Mouse (Mus musculus) retina, postnatal 1 day (tissue): ENCODE results near the gene Rrp12.
"Not testable (repeated sequence)": the region's sequence is repeated elsewhere in the genome, so short reads cannot be mapped to it uniquely, and the experiment has no call there.

Experiments used
- DNase-seq: peaks from one replicate; pipeline ENCODE4 v3.0.0-alpha.2; 2012

Rrp12 gene

DNA sequence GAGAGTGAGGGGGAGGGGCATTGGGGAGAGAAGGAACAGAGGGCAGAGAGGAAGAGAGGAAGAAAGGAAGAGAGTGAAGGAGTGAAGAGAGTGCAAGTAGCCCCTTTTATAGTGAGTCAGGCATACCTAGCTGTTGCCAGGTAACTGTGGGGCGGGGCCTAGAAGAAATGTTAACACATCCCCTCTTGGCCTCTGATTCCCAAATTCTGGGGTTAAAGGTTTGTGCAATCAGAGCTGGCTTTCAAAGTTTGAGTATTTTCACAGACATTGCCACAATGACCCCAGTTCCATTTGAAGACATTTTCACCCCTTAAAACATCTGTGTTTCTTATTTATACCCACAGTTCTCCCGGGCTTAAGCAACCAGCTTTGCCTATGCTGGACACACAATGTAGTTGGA is 9.3 kb upstream of the Rrp12 start:
- no peak for DNase-seq

DNA sequence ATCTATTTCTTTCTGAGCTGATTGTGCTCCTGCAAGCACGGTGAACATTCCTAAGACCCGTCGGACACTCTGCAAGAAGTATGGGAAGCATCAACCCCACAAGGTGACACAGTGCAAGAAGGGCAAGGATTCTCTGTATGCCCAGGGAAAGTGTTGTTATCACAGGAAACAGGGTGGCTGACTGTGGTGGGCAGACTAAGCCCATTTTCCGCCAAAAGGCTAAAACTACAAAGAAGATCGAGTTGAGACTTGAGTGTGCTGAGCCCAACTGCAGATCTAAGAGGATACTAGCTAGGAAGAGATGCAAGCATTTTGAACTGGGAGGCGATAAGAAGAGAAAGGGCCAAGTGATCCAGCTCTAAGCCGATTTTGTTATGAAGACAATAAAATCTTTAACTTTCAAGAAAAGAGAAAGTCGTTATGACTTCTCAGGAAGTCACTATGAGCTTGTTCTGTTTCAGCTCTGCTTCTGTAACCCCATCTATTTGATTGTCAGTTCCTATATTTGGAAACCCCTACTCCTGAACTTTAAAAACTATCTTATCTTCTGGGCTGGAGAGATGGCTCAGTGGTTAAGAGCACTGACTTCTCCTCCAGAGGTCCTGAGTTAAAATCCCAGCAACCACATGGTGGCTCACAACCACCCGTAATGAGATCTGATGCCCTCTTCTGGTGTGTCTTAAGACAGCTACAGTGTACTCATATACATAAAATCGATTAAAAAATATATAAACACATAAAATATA is 7.0 kb upstream of the Rrp12 start:
- DNase-seq, result no peak

DNA sequence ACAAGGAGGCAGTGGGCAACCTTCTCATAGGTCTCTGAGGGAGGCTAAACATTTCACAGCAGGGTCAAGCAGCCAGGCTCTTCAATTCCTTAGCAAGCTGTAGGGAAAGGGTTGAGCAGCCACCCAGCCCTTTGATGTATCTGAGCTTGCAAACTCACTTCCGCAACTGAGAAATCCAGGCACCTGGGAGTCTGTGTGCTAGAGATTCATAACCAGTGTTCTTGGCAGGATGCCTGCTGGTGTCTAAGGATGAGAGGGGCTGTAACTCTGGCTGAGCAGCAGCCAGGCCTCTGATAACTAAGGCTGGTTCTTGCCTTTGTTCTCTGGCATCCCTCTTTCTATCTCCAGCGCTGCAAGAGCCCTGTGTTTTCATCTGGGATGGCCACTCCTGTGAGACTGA is 5.7 kb upstream of the Rrp12 start:
- DNase-seq, result no peak

DNA sequence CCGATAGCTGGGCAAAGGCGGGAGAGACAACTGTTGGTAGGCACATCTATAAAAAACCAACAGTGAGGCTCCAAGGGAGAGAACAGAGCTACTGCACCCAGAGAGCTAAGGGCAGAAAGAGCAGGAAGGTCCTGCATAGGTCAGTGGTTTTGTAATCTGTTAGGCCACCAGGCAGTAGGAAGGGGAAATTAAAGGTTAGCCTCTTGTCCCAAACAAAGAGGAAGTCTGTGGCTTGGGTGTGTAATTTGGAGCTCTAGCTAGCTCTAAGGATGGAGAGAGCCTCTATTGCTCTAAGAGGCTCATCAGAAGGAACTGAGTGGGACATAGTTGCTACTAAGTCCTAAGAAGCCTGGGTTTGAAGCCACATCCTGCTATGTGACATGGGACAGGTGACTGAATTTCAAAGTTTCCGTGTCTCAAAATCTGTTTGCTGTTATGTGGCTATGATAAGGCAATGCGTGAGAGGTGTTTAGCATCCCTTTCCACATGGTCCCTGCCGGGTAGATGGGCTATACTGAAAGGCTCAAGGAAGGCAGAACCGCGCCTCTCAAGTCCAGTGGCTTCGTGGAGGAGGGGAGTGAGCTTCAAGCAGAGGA is 4.6 kb upstream of the Rrp12 start:
- DNase-seq, result no peak

DNA sequence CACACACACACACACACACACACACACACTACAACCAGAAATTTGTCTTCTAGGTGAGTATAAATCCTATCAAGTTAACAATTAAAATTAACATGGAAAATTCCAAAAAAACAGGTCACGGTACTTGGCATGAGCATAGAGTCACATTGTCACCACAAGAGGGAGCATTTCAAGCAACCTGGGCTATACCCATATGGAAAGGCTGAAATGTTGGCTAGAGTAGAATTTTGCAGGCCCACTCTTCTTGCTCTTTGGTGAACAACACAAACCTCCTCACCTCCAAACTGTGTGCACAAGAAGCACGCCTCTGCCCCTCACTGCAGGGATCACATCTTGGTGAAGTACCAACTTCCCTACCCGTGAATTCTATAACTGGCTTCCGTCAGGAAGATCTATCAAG is 2.9 kb upstream of the Rrp12 start:
- DNase-seq, result peak; percentile 77

DNA sequence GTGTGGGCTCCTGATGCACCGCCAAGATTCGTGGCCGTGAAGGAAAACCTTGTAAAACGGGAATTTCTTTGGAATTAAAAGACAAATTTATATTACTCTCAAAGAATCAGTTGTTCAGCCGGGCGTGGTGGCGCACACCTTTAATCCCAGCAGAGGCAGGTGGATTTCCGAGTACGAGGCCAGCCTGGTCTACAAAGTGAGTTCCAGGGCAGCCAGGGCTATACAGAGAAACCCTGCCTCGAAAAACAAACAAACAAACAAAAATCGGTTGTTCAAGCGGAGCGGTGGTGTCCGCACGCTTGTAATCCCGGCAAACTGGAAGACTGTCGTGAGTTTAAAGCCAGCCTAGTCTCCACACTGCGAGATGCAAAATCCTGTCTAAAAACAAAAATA is 342 bp upstream of the Rrp12 start:
- DNase-seq, result no peak

DNA sequence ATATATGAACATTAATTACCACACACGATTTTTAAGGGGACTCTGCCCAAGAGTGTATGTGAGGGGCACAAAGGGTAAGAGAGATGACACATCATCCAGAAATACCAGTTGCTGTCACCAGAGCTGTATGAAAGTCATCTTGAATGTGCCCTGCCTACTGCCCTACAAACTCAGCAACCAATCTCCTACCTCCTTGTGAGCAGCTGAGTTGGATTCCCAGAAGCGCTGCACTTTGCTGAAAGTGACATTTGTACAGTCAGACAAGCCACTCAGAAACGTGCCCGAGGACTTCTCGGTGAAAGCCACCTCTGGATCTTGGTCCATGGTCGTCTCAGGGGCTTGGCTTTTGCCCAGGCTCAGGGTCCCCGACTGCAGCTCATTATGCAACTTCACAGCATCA is 1.0 kb downstream of the Rrp12 start:
- DNase-seq, result no peak

DNA sequence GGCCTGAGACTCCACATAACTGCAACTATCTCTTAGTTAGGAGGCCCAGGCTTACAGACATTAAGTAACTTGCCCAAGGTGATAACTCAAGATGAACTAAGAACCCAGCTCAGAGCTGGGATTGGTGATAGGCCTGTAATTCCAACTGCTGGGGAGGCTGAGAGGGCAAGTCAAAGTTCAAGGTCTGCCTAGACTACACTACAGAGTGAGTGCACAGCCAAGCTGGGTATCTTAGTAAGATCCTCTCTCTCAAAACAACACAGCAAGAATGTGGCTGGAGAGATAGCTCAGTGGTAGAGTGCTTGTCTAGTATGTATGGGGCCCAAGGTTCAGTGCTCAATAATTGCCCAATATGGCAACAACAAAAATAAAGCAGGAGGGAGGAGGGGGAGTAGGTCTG is 7.8 kb downstream of the Rrp12 start:
- no peak for DNase-seq

DNA sequence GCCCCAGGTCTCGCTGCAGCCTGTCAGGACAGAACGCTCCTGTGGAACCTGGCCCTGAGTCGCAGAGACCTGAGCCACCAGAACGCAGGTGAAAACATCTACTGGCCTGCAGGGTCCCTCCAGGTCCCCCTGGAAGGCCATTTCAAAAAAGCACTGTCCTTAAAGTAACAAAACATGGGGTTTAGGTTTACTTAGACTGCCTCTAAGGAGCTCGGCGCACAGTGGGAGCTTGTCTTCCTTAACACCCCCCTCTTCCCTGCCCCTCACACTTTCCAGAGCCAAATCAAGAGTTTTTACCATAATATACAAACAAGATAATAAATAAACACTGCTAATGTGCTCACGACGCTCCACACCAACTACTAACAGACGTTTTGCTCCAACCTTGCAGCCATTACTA is 12.1 kb downstream of the Rrp12 start:
- DNase-seq, result no peak

DNA sequence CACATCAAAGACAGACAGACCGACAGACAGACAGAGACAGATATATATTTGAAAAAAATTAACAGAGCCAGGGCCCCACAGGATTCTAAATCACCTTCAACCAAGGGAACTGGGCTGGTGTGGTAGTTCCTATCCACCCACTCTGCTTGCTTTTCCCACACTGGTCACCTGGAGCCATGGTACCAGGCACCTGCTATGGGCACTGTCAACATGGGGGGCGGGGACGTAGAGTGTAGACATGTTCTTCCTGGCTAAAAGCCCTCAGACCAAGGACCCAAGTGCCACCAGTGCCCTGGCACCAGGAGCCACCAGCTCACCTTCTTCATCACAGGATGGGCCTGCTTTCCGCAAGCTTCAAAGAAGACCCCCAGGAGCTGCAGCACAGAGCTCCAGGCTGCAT is 14.1 kb downstream of the Rrp12 start:
- DNase-seq, result no peak

DNA sequence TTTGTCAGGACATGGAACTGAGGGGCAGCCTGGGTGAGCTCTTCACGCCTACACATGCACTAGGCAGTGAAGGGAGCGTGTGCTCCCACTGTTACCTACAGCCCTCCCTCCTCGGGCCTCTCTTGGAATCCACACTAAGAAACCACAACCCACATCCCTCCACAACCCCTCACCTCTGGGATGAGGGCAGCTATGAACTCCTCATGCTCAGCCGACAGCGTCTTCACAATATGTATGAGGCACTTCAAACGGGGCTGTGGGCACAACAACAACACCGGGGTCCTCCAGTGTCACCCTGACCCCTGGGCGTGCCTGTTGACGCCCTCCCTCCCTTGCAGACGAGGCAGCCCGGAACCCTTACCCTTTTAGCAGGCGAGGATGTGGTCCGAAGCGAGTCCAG is 21.6 kb downstream of the Rrp12 start:
- DNase-seq, result no peak

DNA sequence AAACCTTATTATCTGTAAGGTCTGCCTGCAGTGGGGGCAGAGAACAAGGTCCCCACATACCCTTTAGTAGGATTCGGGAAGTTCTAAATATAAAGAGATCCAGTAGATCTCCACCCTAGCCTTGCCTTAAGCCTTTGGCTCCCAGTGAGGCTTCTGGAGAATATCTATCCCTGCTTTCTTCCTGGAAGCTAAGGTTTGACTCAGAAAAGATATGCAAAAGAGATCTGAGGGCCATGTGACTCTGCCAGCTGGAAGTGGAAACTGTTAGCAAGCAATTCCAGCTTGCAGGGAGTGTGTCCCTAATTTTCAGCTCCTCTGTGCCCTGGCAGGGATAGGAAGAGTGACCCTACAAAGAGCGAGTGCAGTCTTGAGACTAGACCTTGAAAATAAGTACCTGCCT is 23.7 kb downstream of the Rrp12 start:
- no peak for DNase-seq

DNA sequence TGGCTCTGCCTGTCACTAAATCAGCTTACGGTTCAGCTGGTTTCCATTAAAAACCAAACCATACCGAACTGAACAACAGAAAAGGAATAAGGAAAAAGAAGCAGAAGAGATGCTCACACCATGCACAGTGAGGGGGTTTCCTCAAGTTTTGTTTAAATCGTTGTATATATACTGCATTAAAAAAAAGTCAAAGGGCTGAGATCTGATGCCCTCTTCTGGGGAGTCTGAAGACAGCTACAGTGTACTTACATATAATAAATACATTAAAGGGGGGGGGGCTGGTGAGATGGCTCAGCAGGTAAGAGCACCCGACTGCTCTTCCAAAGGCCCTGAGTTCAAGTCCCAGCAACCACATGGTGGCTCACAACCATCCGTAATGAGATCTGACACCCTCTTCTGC is 26.0 kb downstream of the Rrp12 start:
- DNase-seq, result not testable (repeated sequence)

DNA sequence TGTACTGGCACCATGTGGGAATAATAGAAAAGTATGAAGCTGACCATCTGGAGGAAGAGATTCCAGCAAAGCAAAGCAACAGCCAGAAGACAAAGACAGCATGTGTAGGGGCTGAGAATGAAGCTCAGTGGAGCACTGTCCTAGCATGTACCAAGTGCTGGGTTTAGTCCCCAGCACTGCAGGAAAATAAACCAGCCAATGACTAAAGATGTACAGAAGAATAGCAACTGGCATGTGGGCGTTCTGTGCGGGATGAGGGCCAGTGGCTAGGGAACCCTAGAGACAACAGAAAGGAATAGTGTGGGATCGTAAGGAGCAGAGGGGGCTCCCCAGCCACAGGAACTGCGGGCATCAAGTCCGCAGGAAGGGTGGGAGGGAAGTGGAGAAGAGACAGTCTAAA is 26.7 kb downstream of the Rrp12 start:
- no peak for DNase-seq

DNA sequence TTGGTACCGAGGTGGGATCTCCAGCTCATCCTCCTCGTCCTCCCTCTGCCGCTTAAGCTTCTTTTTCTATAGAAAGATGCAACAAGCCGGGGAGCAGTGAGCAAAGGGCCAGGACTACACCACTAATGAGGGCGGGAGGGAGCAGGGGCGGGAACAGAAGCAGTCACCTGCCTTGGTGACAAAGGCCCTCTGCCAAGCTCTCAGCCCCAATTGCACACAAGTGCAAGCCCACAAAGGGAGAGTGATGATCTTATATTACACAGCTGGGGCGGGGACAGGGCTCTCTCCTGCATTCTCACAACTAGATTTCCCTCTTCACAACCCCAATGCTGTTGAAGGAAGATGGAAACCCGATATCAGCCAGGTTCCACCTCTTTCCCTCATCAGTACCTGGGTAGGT is 29.3 kb downstream of the Rrp12 start:
- DNase-seq, result no peak

DNA sequence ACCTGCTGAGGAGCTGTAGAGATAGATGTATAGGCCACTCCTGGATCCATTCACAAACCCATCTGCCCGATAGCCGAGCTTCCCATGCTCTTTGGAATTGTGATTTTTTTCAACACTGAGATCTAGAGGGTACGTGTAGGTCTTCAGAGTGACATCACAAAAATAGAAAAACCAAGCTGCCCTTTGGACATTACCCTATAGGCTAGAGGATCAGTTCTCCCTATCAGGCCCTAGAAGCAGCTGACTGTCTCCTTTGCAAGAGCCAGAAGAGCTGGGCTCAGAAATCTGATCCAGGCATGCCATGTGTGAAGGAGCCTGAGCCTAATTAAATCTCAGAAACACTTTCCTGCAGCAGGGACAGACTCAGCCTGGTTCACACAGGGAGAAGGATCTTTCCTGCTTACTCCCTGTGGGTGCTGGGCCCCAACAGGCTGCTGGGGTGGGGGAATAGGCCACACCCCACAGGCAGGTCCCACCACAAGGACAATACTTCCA is 38.1 kb downstream of the Rrp12 start:
- DNase-seq, result no peak

DNA sequence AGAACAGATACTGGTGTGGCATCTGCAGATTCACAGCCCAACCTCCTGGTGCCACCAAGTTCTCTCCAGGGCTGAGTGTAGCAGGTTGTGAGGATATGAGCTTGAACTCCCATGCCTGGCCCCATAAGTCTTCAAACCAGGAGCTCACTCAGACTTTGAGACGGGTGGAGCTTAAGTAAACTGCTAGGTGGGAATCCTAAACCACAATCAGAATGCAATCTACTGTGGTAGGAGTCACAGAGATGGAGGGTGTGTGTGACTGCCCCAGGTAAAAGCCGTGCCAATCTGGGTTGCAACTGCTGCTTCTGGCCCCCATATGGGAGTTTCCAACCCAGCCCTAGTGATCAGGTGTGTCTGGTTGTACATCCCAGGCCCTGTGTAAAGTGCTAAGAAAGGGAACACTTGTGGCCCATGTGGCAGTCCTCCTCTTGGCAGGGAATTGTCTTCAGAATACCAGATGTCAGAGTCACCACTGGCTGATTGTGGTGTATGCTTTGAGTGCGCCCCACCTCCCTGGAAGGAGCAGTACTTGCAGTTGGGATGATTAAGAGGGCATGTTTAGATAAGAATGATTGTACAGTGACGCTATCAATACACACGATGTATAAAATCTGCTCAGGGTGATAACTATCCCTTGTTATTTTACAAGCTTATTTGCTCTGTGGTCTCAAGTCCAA is 38.7 kb downstream of the Rrp12 start:
- DNase-seq, result no peak

DNA sequence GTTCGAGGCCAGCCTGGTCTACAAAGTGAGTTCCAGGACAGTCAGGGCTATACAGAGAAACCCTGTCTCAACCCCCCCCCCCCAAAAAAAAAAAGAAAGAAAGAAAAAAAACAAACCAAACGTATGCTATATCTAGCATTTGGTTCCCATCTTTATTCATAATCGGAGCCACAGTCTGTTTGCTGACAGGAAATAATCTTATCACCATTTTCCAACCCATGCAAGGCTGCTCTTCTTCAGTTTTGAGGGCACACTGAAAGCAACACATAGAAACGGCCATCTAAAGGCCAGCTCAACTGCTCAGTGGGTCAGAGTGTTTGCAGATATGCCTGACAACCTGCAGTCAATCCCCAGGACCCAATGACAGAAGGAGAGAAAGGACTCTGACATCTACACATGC is 43.5 kb downstream of the Rrp12 start:
- no peak for DNase-seq

DNA sequence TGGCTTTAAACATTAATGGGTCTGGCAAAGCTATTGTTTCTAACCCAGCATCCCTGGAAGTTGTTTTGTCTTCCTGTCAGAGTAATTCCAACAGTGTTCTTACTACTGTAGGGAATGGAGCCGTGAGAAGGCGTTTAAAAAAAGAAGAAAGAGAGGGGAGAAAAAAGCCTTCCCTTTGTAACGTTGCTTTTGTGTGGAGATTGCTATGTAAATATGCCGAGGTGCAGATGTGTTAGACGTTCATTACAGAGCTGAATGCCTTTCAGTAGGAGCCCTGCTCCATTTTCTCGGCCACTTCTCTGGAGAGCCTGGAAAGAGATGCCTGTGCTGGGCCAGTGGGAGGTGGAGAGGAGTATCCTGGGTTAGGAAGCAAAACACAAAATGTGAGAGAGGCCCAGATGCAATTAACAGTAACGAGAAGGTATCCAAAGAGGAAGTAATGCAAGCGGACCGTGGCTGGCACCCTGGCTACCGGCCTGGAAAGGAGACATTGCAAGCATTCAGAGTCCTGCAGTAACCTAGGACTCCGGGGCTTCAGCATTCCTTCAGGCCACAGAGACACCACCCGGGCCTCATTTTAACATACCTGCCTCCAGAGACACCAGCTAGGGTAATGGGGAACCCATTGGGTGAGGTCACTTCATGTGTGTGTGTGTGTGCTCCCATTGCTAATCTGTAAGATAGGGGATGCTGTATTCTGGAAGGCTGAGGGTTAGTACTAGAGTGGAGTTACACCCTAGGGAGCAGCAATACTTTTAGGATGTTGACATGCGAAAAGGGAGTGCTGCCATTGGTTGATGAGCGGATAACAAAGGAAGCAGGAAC is 45.0 kb downstream of the Rrp12 start:
- DNase-seq, result peak; percentile 90

DNA sequence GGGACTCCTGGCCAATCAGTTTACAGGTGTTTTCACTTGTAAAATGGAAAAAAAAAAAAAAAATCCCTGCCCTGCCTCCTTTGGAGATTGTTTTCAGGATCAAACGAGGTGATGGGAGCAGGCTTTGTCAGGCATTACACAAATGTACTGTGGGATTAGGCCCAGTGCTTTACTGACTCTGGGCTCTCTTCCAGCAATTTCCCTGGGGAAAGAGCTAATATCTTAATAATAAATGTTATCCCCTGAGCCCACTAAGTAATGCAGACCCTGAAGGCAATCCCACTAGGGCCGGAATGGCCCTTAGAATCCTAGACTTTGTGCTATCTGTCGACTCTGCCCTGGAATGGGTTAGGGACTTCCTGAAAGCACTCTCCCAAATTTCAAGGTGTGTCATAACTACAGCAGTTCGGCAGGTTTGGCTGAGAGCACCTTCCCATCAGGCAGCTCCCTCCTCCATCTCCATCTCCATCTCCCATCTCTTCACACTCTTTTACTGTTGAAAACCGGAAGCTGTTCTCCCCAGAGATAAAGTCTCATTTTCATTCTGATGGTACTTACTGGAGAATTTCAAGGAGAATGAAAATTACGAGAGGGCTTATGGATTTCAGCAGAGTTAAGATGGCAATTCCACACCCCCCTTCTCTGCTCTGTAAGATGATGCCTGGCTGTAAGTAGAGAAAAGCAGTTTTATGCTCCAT is 45.8 kb downstream of the Rrp12 start:
- peak; percentile 52 for DNase-seq

DNA sequence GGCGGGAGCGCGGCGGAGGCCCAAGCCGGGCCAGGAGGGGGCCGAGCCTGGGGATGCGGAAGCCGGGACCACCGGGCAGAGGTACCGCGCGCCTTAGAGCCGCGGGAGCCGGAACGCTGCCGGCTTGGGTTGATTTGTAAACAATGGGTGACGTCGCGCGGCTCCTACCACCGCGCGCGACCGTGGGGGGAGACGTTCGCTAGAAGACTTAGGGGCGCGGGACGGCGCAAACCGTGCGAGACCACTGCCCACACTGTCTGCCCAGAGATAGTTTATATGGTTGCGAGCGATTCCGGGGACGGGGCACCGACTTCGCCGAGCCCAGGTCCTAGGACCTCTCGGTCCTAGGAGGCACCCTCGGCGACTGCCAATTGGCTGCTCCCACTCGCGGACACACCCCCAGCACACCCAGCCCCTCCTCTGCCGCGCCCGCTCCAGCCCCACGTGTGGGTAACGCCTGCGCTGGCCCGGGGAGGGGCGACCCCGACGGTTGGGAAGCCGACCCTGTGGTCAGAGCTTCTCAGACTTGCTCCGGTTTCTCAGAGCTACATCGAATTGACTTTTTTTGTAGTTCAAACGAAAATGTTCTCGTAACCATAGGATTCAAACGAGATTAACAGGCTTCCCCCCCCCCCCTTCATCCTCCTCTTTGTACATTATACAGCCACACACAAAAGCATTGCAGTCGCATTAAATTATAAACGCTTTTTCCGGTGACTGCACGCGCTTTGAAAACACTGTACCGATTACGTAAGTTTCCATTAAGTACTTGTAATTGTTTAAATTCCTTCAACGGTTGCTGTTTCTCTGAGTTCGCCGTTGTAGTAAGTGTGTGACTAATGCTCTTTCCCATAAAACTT is 47.8 kb downstream of the Rrp12 start, which contains the start of gene Frat2:
TSS of gene Frat2 (minus strand) at position 141 of the 860 bp plus-strand sequence.
- DNase-seq, result peak; percentile 97

DNA sequence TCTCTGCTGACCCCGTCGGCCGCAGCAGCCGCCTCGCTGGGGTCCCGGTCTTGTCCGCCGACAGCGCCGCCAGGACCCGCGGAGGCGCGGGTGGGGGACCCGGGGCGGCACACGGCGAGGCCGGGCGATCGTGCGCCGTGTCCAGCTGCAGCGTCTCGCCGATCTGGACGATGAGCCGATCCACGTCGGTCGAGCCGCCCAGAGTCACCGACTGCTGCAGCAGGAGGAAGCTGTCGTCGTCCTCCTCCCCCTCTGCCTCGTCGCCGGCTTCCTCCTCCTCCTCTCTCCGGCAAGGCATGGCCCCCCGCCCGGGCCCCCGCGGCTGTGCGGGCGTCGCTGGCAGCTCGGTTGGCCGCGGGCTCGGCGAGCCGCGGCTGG is 48.4 kb downstream of the Rrp12 start:
- DNase-seq, result not testable (repeated sequence)
